Mouse (Mus musculus): ENCODE measurements around the gene Slc38a6. TPM values are rescaled to one million over a fixed set of nuclear protein-coding genes. Genes with fewer than 3 reads are reported as not detected.

The Slc38a6 gene
- polyA plus RNA-seq (2015; fragmentation: Nextera tagmentation; extraction: Ambion mirVana) = 7.7 and 9.4 TPM in 2 replicates

DNA sequence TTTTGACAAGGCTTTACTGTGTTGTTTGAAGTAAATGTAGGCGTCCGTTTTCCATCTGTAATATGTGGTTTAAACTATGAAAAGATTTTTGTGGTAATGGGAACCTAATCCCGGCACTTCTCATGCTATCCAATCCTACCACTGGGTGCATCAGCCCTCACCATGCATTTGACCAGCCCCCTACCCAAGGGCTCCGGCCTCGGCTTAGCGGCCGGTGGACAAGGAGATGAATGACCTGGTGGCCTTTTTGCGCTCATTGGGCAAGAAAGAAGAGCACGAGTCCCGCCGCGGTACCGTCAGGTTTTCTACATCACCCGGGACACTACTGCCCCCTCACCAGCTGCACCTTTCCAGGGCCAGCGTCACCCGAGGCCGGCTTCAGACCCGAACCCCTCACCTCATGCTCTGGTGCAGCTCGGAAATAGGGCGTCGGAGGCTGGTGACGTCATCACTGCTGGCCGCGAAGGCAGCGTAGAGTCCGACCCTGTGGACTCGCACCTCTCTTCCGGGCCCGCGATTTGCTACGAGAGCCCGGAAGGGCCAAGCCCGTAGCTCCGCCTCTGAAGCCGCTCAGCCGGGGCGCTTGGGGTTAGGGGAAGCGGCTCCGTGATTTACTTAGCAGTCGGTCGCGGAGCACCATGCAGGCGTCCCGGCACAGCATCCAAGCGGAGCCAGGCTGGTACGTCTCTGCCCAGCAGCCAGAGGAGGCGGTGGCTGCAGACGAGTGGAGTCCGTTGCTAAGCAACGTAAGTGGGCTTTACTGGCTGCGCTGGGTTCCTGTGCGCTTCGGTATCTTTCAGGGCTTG lies at the start of gene Slc38a6, which contains the start of gene Trmt5:
TSS of gene Slc38a6 (plus strand) at position 493 of the 806 bp plus-strand sequence.
TSS of gene Trmt5 (minus strand) at position 424 of the 806 bp plus-strand sequence.
- Histone ChIP-seq H3K4me3 (peak within 1 kb of the TSS; percentile 70), H3K27me3 (no peaks in the 10 kb centered on the region), H3K27ac (peak within 1 kb of the TSS; percentile 87), H3K36me3 (peaks cover 14% of the 10 kb centered on the region; the same call in 1 of the 2 replicates), H3K9me3 (no peaks in the 10 kb centered on the region), H3K4me1 (peaks cover 9% of the 10 kb centered on the region), H3K9ac (peak within 1 kb of the TSS; percentile 81), H3K4me2 (peak within 1 kb of the TSS; percentile 68)
- WGBS = under 1% methylated on average over 53 of the region's 53 CpGs
- ATAC-seq (ENCODE audit: borderline replicate concordance, extremely low read depth, low FRiP score, low TSS enrichment) = peak; percentile 97

DNA sequence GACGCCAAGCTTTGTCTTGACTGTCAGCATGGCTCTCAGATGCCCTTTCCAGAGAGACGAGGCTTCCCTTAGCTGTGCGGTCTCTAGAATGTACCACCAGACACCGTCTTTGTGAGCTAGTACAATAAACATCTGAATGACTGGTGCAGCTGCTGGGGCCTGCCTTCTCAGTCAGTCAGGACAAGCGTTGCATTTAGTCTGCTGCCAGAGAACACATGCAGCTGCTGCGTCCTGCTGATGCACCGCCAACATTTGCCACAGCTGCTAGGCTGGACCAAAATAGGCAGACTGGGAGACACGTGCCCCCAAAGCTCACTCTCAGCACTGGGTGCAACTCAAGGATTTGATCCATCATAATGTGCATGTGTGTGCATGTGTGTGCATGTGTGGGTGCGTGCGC lies 44.6 kb upstream of the Slc38a6 start:
- Histone ChIP-seq H3K4me3 (no peak overlapping the region), H3K27ac (peak overlapping the region; percentile 6; the same call in 1 of the 2 replicates), H3K9ac (no peak overlapping the region), H3K36me3 (no peaks in the 10 kb centered on the region), H3K27me3 (no peaks in the 10 kb centered on the region), H3K4me2 (no peak overlapping the region), H3K4me1 (no peaks in the 10 kb centered on the region), H3K9me3 (no peaks in the 10 kb centered on the region)
- WGBS = 56% methylated on average over 10 of the region's 10 CpGs
- ATAC-seq (ENCODE audit: borderline replicate concordance, extremely low read depth, low FRiP score, low TSS enrichment) = peak; percentile 81

DNA sequence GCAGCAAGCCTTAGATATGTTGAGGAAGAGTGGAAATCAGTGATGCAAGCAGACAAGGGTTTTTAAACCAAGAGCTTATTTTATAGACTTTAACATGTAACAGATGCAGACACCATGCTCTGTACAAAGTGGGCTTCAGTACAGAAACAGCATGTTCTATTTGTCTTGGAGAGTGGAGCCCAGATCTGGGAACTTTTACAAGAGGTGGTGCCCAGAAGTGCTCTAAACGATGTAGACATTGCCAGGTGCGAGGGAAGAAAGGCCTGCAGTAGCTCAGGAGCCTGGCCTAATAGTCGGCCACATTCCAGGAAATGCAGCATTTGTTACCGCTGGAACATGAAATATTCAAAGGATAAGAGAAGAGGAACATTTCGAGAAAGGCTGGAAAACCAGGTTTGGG lies 40.9 kb upstream of the Slc38a6 start:
- H3K4me3 ChIP-seq = no peak overlapping the region
- no peak overlapping the region for H3K27ac ChIP-seq
- no peaks in the 10 kb centered on the region for H3K36me3 ChIP-seq
- H3K9me3 ChIP-seq = no peaks in the 10 kb centered on the region
- H3K27me3 ChIP-seq = no peaks in the 10 kb centered on the region
- no peak overlapping the region for H3K9ac ChIP-seq
- ATAC-seq (ENCODE audit: borderline replicate concordance, extremely low read depth, low FRiP score, low TSS enrichment) = no peak
- no peaks in the 10 kb centered on the region for H3K4me1 ChIP-seq
- H3K4me2 ChIP-seq = no peak overlapping the region
- WGBS = 52% methylated on average over 5 of the region's 5 CpGs

DNA sequence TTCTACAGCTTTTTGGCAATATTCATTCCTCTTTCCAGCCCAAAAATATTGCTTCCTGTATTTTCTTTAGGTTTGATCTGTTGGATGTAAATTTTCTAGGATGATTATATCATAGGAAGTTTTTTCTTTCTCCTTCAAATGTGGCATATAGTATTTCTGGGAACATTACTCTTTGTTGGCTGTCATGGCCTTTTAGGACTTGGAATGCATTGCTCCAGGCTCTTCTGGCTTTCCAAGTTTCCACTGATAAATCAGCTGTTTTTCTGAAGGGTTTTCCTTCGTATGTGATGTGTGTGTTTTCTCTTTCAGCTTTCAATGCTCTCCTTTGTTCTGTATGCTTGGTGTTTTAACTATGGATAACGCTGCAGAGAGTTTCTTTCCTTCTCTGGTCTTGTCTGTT lies 31.6 kb upstream of the Slc38a6 start:
- Histone ChIP-seq H3K4me3 (no peak overlapping the region), H3K27ac (no peak overlapping the region), H3K27me3 (no peaks in the 10 kb centered on the region), H3K4me1 (no peaks in the 10 kb centered on the region), H3K36me3 (no peaks in the 10 kb centered on the region), H3K9ac (no peak overlapping the region), H3K4me2 (no peak overlapping the region), H3K9me3 (no peaks in the 10 kb centered on the region)
- WGBS = 67% methylated on average over 2 of the region's 2 CpGs
- ATAC-seq (ENCODE audit: borderline replicate concordance, extremely low read depth, low FRiP score, low TSS enrichment) = no peak

DNA sequence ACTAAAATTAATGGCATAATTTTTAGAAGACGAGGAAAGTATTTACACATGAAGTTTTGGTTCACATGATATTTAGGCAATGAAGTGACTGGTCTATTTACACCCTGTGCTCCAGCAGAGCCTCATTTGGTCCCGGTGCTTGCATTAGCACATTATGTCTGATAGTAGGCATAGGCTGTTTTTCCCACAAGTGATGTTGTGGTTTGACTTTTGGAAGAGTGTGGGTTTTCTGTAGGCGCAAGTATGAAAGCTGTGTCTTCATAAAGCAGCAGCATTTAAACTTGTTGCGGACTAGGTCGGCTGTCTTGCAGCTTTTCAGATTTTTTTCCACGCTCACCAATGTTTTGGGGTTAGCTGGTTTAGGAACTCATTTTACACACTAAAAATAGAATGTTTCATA lies 27.3 kb upstream of the Slc38a6 start:
- Histone ChIP-seq H3K27me3 (no peaks in the 10 kb centered on the region), H3K4me3 (no peak overlapping the region), H3K9me3 (0 out of 2 replicates have a peak, but pooled peaks cover 5% of the 10 kb centered on the region), H3K4me1 (no peaks in the 10 kb centered on the region), H3K36me3 (no peaks in the 10 kb centered on the region), H3K9ac (no peak overlapping the region), H3K4me2 (no peak overlapping the region), H3K27ac (no peak overlapping the region)
- ATAC-seq (ENCODE audit: borderline replicate concordance, extremely low read depth, low FRiP score, low TSS enrichment) = no peak
- WGBS = 94% methylated on average over 6 of the region's 6 CpGs

DNA sequence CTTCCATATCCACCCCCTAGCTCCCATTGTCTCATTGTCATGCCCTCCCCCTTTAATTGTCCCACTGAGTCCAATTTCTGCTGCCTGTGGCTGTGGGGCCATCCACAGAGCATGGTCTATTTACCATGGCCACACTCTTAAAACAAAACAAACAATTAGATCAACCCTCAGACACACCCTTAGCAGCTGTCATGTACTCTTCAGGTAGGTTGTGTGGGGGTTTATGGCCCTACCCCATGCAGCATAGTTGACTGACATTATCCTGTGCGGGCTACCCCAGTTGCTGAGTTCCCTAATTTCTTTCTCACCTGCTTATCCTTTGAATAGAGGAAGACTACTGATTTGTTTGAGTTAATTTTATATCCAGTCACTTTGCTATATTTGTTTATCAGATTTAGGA lies 26.2 kb upstream of the Slc38a6 start:
- no peaks in the 10 kb centered on the region for H3K4me1 ChIP-seq
- H3K27me3 ChIP-seq = no peaks in the 10 kb centered on the region
- H3K4me2 ChIP-seq = no peak overlapping the region
- H3K9ac ChIP-seq = no peak overlapping the region
- H3K9me3 ChIP-seq = 0 out of 2 replicates have a peak, but pooled peaks cover 5% of the 10 kb centered on the region
- no peak for ATAC-seq (ENCODE audit: borderline replicate concordance, extremely low read depth, low FRiP score, low TSS enrichment)
- no peak overlapping the region for H3K4me3 ChIP-seq
- no peak overlapping the region for H3K27ac ChIP-seq
- H3K36me3 ChIP-seq = no peaks in the 10 kb centered on the region
- WGBS = 78% methylated on average over 1 of the region's 1 CpGs

DNA sequence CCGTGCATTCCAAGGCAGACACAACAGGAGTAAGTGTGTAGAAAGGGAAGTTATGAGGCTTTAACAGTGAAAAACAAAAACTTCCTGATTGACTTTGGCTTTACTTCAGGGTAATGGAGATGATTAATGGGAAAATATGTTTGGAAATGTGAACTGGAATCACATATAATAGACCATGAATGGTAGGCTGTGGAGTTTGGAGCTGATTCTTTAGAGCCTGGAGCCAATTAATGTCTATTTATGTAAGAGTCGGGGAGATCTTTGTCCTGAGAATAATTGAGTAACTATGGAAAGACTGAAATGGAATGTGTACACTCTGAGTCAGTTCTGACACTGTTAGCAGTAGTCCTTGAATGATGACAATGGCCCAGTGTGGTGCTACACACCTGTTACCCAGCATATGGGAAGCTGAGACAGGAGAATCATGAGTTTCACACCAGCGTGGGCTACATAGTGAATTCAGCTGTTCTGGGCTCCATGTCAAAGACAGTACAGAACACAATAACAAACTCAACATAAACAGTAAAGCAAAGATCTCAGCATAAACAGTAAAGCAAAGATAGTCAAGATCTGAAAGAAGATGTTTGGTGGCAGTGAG lies 21.1 kb upstream of the Slc38a6 start:
- 62% methylated on average over 3 of the region's 3 CpGs for WGBS
- Histone ChIP-seq H3K4me2 (no peak overlapping the region), H3K36me3 (no peaks in the 10 kb centered on the region), H3K27me3 (no peaks in the 10 kb centered on the region), H3K4me1 (no peaks in the 10 kb centered on the region), H3K9me3 (0 out of 2 replicates have a peak, but pooled peaks cover 5% of the 10 kb centered on the region), H3K27ac (no peak overlapping the region), H3K9ac (no peak overlapping the region), H3K4me3 (no peak overlapping the region)
- ATAC-seq (ENCODE audit: borderline replicate concordance, extremely low read depth, low FRiP score, low TSS enrichment) = no peak

DNA sequence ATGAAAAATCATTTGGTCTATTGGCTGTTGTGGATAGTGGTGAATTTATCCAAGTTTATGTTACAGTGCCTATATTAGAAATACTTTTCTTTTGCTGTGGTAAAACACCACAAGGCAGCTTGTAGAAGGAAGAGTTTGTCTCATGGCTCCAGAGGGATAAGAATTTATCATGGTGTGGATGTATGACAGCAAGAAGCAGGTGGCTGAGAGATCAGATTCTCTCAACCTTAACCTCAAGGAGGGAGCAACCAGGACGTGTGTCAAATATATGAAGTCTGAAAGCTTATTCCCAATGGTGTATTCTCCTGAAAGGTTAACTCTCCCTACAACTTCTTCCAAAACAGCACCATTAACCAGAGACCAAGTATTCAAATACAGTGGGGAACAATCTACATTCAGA lies 20.0 kb upstream of the Slc38a6 start:
- no peak for ATAC-seq (ENCODE audit: borderline replicate concordance, extremely low read depth, low FRiP score, low TSS enrichment)
- 67% methylated on average over 1 of the region's 1 CpGs for WGBS
- H3K4me2 ChIP-seq = no peak overlapping the region

DNA sequence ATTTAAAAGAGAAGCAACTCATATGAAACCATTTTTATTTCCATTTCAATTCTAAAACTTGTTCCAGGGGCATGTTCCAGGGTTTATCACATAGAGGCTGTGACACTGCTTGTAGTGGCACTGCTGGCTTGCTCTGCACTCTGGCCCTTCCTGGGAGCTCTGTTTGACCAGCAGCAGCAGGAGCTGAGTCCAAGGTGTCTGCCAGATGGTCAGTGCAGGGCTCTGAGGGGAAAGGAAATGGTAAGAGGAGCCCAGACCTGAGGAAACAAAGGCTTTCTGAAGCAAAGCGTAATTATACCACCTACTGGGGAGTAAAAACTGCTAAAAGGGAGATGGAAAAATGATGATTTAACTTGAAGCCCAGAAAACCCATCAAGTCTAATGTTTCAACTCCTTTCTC lies 18.1 kb upstream of the Slc38a6 start:
- H3K9ac ChIP-seq = no peak overlapping the region
- WGBS = 95% methylated on average over 1 of the region's 1 CpGs
- H3K27ac ChIP-seq = no peak overlapping the region
- ATAC-seq (ENCODE audit: borderline replicate concordance, extremely low read depth, low FRiP score, low TSS enrichment) = no peak
- H3K36me3 ChIP-seq = no peaks in the 10 kb centered on the region
- no peaks in the 10 kb centered on the region for H3K27me3 ChIP-seq
- no peak overlapping the region for H3K4me3 ChIP-seq
- no peaks in the 10 kb centered on the region for H3K4me1 ChIP-seq
- H3K4me2 ChIP-seq = no peak overlapping the region
- no peaks in the 10 kb centered on the region for H3K9me3 ChIP-seq

More for the DNA sequence above, 20.0 kb upstream of the Slc38a6 start:
- Histone ChIP-seq H3K4me3 (no peak overlapping the region), H3K27ac (no peak overlapping the region), H3K9me3 (0 out of 2 replicates have a peak, but pooled peaks cover 5% of the 10 kb centered on the region), H3K4me1 (no peaks in the 10 kb centered on the region), H3K36me3 (no peaks in the 10 kb centered on the region), H3K27me3 (no peaks in the 10 kb centered on the region), H3K9ac (no peak overlapping the region)

DNA sequence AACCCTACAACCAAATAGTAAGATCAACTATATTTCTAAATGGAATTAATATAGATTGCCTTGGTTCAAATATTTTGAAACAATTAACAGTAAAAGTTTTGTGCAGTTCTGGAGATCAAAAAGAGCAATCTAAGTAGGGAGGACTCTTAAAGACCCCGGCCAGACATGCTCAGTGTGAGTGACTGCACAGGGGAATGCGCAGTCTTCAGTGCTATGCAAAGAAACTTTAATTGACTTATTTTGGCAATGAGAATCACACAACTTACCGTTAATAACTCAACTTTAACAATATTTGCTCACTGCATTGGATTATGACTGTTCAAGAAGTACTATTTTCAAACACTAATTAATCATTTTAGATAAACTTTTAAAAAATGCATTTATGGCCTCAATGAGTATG lies 17.0 kb upstream of the Slc38a6 start:
- no peaks in the 10 kb centered on the region for H3K4me1 ChIP-seq
- no peak for ATAC-seq (ENCODE audit: borderline replicate concordance, extremely low read depth, low FRiP score, low TSS enrichment)
- no peak overlapping the region for H3K4me3 ChIP-seq
- no peak overlapping the region for H3K27ac ChIP-seq
- no peaks in the 10 kb centered on the region for H3K9me3 ChIP-seq
- no peak overlapping the region for H3K4me2 ChIP-seq
- no peaks in the 10 kb centered on the region for H3K27me3 ChIP-seq
- WGBS = 87% methylated on average over 3 of the region's 3 CpGs
- H3K36me3 ChIP-seq = no peaks in the 10 kb centered on the region; the same call in 1 of the 2 replicates
- no peak overlapping the region for H3K9ac ChIP-seq

DNA sequence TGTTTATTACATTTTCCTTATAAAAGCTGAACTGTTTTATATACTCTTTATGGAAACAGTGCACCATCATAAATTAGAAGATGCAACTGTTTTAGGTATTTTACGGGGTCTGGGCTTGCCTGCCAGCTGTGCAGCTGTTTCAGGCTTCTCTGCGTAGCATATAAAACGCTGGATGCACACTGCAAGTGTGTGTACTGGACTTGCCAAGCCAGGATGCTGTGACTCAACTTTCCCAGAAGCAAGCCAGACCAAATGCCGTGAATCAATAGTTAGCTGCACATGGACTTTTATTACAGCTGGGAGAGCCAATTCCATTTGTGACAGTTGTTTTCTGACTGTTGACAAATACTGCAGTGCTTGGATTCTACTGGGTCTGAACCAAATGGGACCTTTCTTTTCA lies 16.6 kb upstream of the Slc38a6 start:
- no peaks in the 10 kb centered on the region for H3K9me3 ChIP-seq
- ATAC-seq (ENCODE audit: borderline replicate concordance, extremely low read depth, low FRiP score, low TSS enrichment) = no peak
- no peaks in the 10 kb centered on the region; the same call in 1 of the 2 replicates for H3K36me3 ChIP-seq
- H3K4me3 ChIP-seq = no peak overlapping the region
- no peaks in the 10 kb centered on the region for H3K27me3 ChIP-seq
- no peaks in the 10 kb centered on the region for H3K4me1 ChIP-seq
- 73% methylated on average over 4 of the region's 4 CpGs for WGBS
- H3K27ac ChIP-seq = no peak overlapping the region
- no peak overlapping the region for H3K9ac ChIP-seq
- H3K4me2 ChIP-seq = no peak overlapping the region

DNA sequence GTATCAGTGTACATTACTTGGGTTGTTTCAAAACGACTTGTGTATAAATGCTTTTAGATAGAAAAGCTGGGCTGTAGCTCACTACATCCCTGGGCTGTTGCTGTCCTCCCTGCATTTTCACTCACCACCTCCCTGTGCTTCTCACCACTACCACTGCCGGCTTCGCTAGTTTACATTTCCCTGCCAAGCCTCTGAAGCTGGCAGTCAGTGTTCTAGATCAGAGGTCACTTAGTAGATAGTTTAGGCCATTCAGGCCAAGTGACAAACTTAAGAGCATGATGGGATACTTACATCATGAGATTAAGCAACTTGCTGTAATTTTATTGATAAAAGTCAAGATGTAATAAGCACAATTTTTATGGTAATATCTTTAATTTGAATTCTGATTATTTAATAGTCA lies 11.7 kb upstream of the Slc38a6 start:
- no peak for ATAC-seq (ENCODE audit: borderline replicate concordance, extremely low read depth, low FRiP score, low TSS enrichment)
- H3K36me3 ChIP-seq = peaks cover 24% of the 10 kb centered on the region
- 88% methylated on average over 3 of the region's 3 CpGs for WGBS

More for the DNA sequence above, 11.7 kb upstream of the Slc38a6 start:
- Histone ChIP-seq H3K9me3 (no peaks in the 10 kb centered on the region), H3K4me3 (no peak overlapping the region), H3K4me1 (no peaks in the 10 kb centered on the region), H3K9ac (no peak overlapping the region), H3K27ac (no peak overlapping the region), H3K4me2 (no peak overlapping the region), H3K27me3 (no peaks in the 10 kb centered on the region)

Measured in lung, embryonic 15.5 days (tissue).